Mouse (Mus musculus) testis, adult 2 months (tissue): ENCODE measurements around the gene Lipt2.

Source experiments
- CTCF ChIP-seq: fragments of 200-500 bp; IDR thresholded peaks from 2 replicates; pipeline ENCODE4 v1.5.1; 2012; ENCODE audit warnings: low read depth, mild to moderate bottlenecking, inconsistent platforms, low read length, moderate library complexity; ENCODE audit not compliant: control insufficient read depth, insufficient read depth, insufficient replicate concordance
- POLR2A ChIP-seq: fragments of 200-500 bp; IDR thresholded peaks from 2 replicates; pipeline ENCODE4 v1.6.1; 2012; ENCODE audit warnings: low read depth, mild to moderate bottlenecking, inconsistent platforms, low read length, moderate library complexity; ENCODE audit not compliant: control insufficient read depth

GRCm38 (mm10) chr7:100170756-100171155, 11.7 kb downstream of the Lipt2 start:
- no peak for TF ChIP-seq CTCF
- TF ChIP-seq POLR2A, result no peak
